Mouse (Mus musculus): ENCODE measurements around the gene Hydin. TPM values are rescaled to one million over a fixed set of nuclear protein-coding genes. Genes with fewer than 3 reads are reported as not detected.

The Hydin gene
- 53.0 TPM for polyA plus RNA-seq (2014; fragmentation: Illumina TruSeq; extraction: RNeasy Lipid Tissue Mini Kit (QIAGEN cat#74804); ENCODE audit: low read depth, low replicate concordance)

GRCm38 (mm10) chr8:110266741-110267140, at the start of gene Hydin:
TSS of gene Hydin (plus strand) at chr8:110266977.

GRCm38 (mm10) chr8:110618391-110619207, 351.8 kb downstream of the Hydin start, which contains the start of gene Vac14:
TSS of gene Vac14 (plus strand) at chr8:110618585.

Other genes with a start within 250 kb of the Hydin start
- not detected for gene Chst4, start 227.2 kb upstream of the Hydin start, polyA plus RNA-seq (2014; fragmentation: Illumina TruSeq; extraction: RNeasy Lipid Tissue Mini Kit (QIAGEN cat#74804); ENCODE audit: low read depth, low replicate concordance)
- 20.3 TPM for gene Zfp612, start 187.2 kb upstream of the Hydin start, polyA plus RNA-seq (2014; fragmentation: Illumina TruSeq; extraction: RNeasy Lipid Tissue Mini Kit (QIAGEN cat#74804); ENCODE audit: low read depth, low replicate concordance)
- 0.31 TPM for gene Gm21964, start 165.8 kb upstream of the Hydin start, polyA plus RNA-seq (2014; fragmentation: Illumina TruSeq; extraction: RNeasy Lipid Tissue Mini Kit (QIAGEN cat#74804); ENCODE audit: low read depth, low replicate concordance)
- not detected for gene Gm17720, start 164.2 kb upstream of the Hydin start, polyA plus RNA-seq (2014; fragmentation: Illumina TruSeq; extraction: RNeasy Lipid Tissue Mini Kit (QIAGEN cat#74804); ENCODE audit: low read depth, low replicate concordance)
- 0.20 TPM for gene Calb2, start 98.8 kb upstream of the Hydin start, polyA plus RNA-seq (2014; fragmentation: Illumina TruSeq; extraction: RNeasy Lipid Tissue Mini Kit (QIAGEN cat#74804); ENCODE audit: low read depth, low replicate concordance)
- 1.9 TPM for gene Cmtr2, start 51.3 kb upstream of the Hydin start, polyA plus RNA-seq (2014; fragmentation: Illumina TruSeq; extraction: RNeasy Lipid Tissue Mini Kit (QIAGEN cat#74804); ENCODE audit: low read depth, low replicate concordance)